Mouse (Mus musculus): ENCODE data around the gene Gm10801. TPM values are rescaled to one million over a fixed set of nuclear protein-coding genes. Genes with fewer than 3 reads are reported as not detected.
"Not testable (repeated sequence)": the region's sequence is repeated elsewhere in the genome, so short reads cannot be mapped to it uniquely, and the experiment has no call there.

Gm10801 gene
- polyA plus RNA-seq (2014; fragmentation: Nextera tagmentation; extraction: Ambion mirVana), result not detected in 2 replicates

DNA sequence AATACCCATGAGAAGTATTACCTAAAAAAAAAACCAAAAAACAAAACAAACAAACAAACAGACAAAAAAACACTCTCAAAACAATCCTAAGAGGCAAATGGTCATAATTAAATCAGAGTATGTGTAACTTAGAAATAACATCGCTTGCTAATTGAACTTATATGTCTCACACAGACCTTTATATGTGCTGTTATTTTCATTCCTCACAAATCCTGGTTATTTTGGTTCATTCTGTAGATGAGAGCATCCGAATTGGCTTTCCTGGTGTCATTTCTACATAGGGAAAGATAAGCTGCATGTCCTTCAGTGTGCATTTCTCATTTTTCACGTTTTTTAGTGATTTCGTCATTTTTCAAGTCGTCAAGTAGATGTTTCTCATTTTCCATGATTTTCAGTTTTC is at the start of gene Gm10801:
Gene Gm10801, plus strand, starts transcription at position 301 of the 400 bp plus-strand sequence.
- H3K9me3 ChIP-seq (ENCODE audit: control insufficient read depth, low read length); H3K4me3 ChIP-seq (ENCODE audit: low read depth, low read length); H3K9ac ChIP-seq (ENCODE audit: low read length); H3K4me1 ChIP-seq (replicated peaks; ENCODE audit: control insufficient read depth, insufficient read depth, low read length); H3K27ac ChIP-seq (ENCODE audit: low read depth); H3K4me2 ChIP-seq (ENCODE audit: low read length); H3K27me3 ChIP-seq (replicated peaks; ENCODE audit: control insufficient read depth, insufficient read depth, low read length); DNase-seq (ENCODE audit: low spot score); ATAC-seq (replicated peaks; ENCODE audit: low FRiP score, low TSS enrichment, low read depth); H3K36me3 ChIP-seq (ENCODE audit: control insufficient read depth, insufficient read depth, low read length): not testable (repeated sequence)
- 77% methylated on average over 4 of the region's 5 CpGs for WGBS

DNA sequence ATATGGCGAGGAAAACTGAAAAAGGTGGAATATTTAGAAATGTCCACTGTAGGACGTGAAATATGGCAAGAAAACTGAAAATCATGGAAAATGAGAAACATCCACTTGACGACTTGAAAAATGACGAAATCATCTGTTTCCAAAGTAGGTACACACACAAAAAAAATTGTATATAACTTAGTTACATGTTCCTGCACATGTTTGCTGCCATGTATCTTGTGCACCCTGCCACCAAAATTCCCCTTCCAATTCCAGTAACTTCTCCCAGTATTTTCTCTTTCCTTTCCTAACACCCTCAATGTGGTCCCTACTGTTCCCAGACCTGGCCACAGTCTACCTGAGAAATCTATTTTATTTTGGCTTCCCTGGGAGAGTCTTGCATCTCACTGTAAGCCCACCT is 5.2 kb downstream of the Gm10801 start, which contains the start of gene Gm10800:
Gene Gm10800, minus strand, starts transcription at position 101 of the 400 bp plus-strand sequence.
- WGBS, result 85% methylated on average over 4 of the region's 4 CpGs
- H3K4me3 ChIP-seq (ENCODE audit: low read depth, low read length), result not testable (repeated sequence)

DNA sequence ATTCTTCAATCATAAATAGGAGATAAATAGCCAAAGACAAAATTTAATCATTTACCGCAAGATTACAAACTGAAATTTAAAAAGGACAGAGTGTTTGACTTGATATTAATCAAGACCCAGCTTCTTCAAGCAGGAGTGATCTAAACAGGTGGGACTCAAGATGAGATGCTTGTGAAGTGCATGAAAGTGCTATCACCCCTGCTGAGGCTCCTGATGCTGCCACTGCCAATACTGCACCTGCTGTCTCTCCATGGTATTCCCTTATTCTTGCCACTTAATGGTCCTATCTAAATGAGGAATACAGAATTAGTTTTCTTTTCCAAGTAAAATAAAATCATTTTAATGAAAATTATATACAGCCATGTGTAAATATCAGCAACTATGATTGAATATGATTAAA is 35.5 kb downstream of the Gm10801 start:
- ATAC-seq (replicated peaks; ENCODE audit: low FRiP score, low TSS enrichment, low read depth) (no peak), DNase-seq (ENCODE audit: low spot score) (no peak)
- Histone ChIP-seq H3K4me3 (ENCODE audit: low read depth, low read length) (no peak overlapping the region), H3K9me3 (ENCODE audit: control insufficient read depth, low read length) (no peaks in the 10 kb centered on the region), H3K27me3 (replicated peaks; ENCODE audit: control insufficient read depth, insufficient read depth, low read length) (no peaks in the 10 kb centered on the region), H3K27ac (ENCODE audit: low read depth) (no peak overlapping the region), H3K4me1 (replicated peaks; ENCODE audit: control insufficient read depth, insufficient read depth, low read length) (no peaks in the 10 kb centered on the region), H3K4me2 (ENCODE audit: low read length) (no peak overlapping the region), H3K9ac (ENCODE audit: low read length) (no peak overlapping the region), H3K36me3 (ENCODE audit: control insufficient read depth, insufficient read depth, low read length) (no peaks in the 10 kb centered on the region)
- 92% methylated on average over 1 of the region's 1 CpGs for WGBS

More for the DNA sequence above, 5.2 kb downstream of the Gm10801 start, which contains the start of gene Gm10800:
- not testable (repeated sequence) for H3K9me3 ChIP-seq (ENCODE audit: control insufficient read depth, low read length); H3K4me2 ChIP-seq (ENCODE audit: low read length); ATAC-seq (replicated peaks; ENCODE audit: low FRiP score, low TSS enrichment, low read depth); H3K36me3 ChIP-seq (ENCODE audit: control insufficient read depth, insufficient read depth, low read length); H3K27me3 ChIP-seq (replicated peaks; ENCODE audit: control insufficient read depth, insufficient read depth, low read length); H3K4me1 ChIP-seq (replicated peaks; ENCODE audit: control insufficient read depth, insufficient read depth, low read length); DNase-seq (ENCODE audit: low spot score); H3K27ac ChIP-seq (ENCODE audit: low read depth); H3K9ac ChIP-seq (ENCODE audit: low read length)

Other genes with a start within 250 kb of the Gm10801 start
- not detected in 2 replicates for gene Gm10800, start 5.1 kb downstream of the Gm10801 start, polyA plus RNA-seq (2014; fragmentation: Nextera tagmentation; extraction: Ambion mirVana)